Mouse (Mus musculus) embryo, embryonic 11 days (tissue): ENCODE measurements around the gene Ugt1a9.
"Not testable (repeated sequence)": the region's sequence is repeated elsewhere in the genome, so short reads cannot be mapped to it uniquely, and the experiment has no call there.

Experiments used
- DNase-seq: peaks from one replicate; pipeline ENCODE4 v3.0.0-alpha.2; 2015

Gene Ugt1a9

GRCm38 (mm10) chr1:88109027-88109557 is 38.5 kb downstream of the Ugt1a9 start:
- DNase-seq, result not testable (repeated sequence)

- not testable (repeated sequence) for DNase-seq
Observed at GRCm38 (mm10) chr1:88109604-88110003, 39.0 kb downstream of the Ugt1a9 start.

GRCm38 (mm10) chr1:88112769-88113168 is 42.2 kb downstream of the Ugt1a9 start:
- DNase-seq, result not testable (repeated sequence)

GRCm38 (mm10) chr1:88120550-88120949 is 50.0 kb downstream of the Ugt1a9 start:
- DNase-seq, result not testable (repeated sequence)

DNA sequence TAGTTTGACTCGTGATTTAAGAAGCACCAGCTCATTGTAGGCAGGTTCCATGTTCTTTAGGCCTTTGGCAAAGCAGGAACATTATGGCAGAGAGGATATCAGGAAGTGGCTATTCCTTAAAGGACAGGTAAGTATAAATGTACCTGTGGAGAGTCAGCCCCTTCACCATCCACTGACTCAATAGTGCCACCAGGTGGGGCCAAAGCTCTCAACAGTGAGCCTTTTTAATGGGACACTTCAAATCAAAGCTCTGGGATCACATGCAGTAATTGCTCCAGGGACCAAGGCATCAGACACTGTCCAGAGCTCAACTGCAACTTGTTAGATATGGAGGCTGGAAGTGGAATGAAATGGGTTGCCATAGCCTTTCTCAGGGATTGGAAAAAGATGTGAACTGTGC is 50.9 kb downstream of the Ugt1a9 start:
- DNase-seq, result peak; percentile 11

- not testable (repeated sequence) for DNase-seq
Observed at GRCm38 (mm10) chr1:88125827-88126360, 55.3 kb downstream of the Ugt1a9 start.

DNA sequence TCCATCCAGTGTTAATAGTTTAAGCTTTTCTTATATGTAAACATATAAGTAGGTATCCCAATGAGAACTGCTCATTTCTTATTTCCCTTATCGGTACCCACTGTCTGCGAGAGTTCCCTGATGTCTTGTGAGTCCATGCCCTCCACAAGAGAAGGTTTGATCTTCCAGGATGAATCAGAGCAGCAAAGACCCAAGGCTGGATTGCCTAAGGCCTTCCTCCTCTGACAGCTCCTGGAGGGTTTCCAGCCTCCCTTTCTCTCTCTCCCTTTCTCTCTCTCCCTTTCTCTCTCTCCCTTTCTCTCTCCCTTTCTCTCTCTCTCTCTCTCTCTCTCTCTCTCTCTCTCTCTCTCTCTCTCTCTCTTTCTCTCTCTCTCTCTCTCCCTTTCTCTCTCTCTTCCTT is 58.5 kb downstream of the Ugt1a9 start:
- not testable (repeated sequence) for DNase-seq

DNA sequence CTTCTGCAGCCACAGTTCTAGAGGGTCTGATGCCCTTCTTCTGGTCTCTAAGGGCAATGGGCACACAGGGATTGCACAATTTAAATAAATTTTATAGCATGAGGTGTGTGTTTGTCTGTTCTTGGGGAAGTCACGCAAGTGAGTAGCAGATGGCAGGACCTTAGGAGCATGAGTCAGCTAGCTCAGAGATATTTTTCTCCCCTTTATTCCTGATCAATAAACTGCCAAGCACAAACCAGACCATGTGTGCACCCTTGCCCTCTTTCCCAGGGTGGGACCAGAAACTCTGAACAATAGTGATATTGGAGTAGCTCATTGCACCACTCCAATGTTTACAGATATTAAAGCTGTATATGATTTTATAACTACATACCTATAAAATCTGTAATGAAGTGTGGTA is 59.6 kb downstream of the Ugt1a9 start:
- DNase-seq, result not testable (repeated sequence)

DNA sequence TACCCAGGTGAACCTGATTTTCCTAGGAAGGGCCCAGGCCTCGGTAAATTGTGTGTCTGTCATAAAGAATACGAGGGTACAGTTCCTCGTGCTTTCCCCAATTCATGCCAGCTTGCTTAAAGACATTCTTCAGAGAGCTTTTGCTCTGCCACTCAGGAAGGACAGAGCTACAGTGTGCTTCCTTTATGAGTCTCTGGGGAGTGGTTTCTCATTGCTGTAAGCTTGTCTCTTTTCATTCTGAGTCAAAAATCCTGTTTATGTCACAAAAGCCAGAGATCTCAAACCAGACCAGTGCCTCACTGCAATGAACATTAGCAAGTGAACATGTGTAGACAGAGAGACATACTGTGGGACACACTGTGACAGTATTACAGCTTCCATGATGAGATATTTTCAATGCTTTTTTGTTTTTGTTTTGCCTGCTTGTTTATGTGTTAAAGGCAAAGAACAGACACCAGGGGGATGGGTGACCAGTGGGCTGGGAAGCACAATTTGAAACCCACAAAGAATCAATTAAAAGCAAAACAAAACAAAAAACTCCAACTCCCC is 63.4 kb downstream of the Ugt1a9 start:
- DNase-seq, result peak; percentile 6

GRCm38 (mm10) chr1:88134457-88135011 is 63.9 kb downstream of the Ugt1a9 start, which contains the start of gene Ugt1a6a:
Ugt1a6a (plus strand) TSS chr1:88134809.
- not testable (repeated sequence) for DNase-seq

- DNase-seq, result not testable (repeated sequence)
Observed at GRCm38 (mm10) chr1:88135229-88135904, 64.8 kb downstream of the Ugt1a9 start.

GRCm38 (mm10) chr1:88136646-88137045 is 66.0 kb downstream of the Ugt1a9 start:
- no peak for DNase-seq

DNA sequence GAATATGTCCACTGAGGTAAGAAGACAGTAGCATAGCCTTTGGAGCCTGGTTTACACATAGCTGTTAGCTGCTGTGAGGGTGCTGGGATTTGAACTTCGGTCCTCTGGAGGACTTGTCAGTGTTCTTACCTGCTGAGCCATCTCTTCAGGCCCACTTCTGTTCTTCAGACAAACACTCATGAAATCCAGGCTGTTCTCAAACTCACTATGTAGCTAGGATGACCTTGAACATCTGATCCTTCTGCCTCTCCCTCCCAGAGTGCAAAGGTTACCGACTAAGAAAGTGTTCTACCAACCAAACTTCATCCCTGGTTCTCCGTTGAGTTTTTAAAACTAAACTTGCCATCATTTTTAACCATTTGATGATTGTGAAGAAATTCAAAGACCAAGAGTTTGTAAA is 66.7 kb downstream of the Ugt1a9 start:
- DNase-seq, result no peak

GRCm38 (mm10) chr1:88138145-88138544 is 67.5 kb downstream of the Ugt1a9 start:
- DNase-seq, result no peak

DNA sequence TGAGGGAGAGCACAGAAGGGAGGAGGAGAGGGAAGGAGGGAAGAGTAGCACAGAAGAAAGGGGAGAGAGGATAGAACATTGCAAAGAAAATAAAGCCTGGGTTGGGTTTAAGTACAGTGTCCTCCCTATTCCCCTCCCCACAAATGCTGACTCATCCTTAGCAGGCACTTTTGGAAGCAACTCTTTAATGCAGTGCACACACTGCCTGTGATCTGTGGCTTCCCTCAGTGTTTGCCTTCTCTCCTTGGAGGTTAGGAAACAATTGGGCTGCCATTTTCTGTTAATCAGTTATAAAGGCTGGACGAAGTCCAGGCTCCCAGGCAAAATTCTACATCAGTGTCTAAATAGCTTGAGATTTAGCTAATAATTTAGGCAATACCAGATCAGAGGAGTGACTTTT is 69.9 kb downstream of the Ugt1a9 start:
- not testable (repeated sequence) for DNase-seq

GRCm38 (mm10) chr1:88143966-88144675 is 73.5 kb downstream of the Ugt1a9 start:
- peak; percentile 30 for DNase-seq

DNA sequence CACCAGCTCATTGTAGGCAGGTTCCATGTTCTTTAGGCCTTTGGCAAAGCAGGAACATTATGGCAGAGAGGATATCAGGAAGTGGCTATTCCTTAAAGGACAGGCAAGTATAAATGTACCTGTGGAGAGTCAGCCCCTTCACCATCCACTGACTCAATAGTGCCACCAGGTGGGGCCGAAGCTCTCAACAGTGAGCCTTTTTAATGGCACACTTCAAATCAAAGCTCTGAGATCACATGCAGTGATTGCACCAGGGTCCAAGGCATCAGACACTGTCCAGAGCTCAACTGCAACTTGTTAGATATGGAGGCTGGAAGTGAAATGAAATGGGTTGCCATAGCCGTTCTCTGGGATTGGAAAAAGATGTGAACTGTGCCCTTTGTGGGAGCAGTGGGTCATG is 74.7 kb downstream of the Ugt1a9 start:
- peak; percentile 39 for DNase-seq

DNA sequence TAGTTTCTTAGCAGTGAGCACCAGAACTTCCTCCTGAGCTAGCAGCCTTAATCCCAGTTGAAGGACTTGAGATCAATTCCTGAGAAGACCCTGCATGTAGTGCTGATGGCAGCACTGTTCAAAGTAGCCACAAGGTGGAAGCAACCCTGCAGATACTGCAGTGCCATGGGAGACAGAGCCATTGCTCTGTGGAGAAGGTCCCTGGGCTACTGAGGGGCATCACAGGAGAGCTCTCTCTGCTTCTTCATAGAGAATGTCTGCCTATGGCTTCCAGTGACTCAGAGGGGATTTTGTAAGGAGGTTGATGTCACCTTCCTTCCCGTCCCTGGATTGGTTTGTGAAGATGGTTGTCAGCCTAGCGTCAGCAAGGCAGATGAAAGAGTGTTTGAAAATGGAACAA is 79.5 kb downstream of the Ugt1a9 start:
- DNase-seq, result not testable (repeated sequence)

DNA sequence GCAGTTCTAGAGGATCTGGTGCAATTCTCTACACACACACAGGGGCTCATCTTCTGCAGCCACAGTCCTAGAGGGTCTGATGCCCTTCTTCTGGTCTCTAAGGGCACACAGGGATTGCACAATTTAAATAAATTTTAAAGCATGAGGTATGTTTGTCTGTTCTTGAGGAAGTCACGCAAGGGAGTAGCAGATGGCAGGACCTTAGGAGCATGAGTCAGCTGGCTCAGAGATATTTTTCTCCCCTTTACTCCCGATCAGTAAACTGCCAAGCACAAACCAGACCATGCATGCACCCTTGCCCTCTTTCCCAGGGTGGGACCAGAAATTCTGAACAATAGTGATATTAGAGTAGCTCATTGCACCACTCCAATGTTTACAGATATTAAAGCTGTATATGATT is 87.8 kb downstream of the Ugt1a9 start:
- DNase-seq, result no peak

DNA sequence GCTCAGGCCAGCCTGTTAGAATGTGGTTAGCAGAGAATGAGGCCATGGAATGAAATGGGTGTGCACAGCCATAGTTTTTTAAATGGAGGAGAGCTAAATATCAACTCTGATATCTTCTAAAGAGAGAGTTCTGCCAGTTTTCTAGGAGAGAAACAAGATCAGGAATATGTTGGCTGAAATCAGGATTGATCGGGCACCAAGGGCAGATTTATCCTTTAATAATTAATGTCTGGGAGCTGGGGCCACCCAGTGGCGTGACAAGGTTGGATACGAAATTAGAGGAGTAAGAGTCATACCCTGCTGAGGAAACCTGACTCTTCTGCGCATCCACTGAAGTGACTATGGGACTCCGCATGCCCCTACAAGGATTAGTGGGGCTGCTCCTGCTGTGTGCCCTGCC is 95.1 kb downstream of the Ugt1a9 start, which contains the start of gene Ugt1a5:
Gene Ugt1a5 (plus strand): TSS at position 302 of the 400 bp plus-strand sequence.
- no peak for DNase-seq

- not testable (repeated sequence) for DNase-seq
Observed at GRCm38 (mm10) chr1:88172190-88172589, 101.6 kb downstream of the Ugt1a9 start.

GRCm38 (mm10) chr1:88179657-88180056 is 109.1 kb downstream of the Ugt1a9 start:
- no peak for DNase-seq
